Mouse (Mus musculus) kidney, adult 2 months (tissue): ENCODE results near the gene Slc23a4.

ENCODE experiments used
- CTCF ChIP-seq: fragments of 200-500 bp; conservative IDR thresholded peaks from 2 replicates; pipeline ENCODE4 v1.5.1; 2011; ENCODE audit warnings: low read depth, mild to moderate bottlenecking, control low read depth, low read length, moderate library complexity, mixed read lengths; ENCODE audit not compliant: insufficient read depth, insufficient read length
- POLR2A ChIP-seq: fragments of 200-500 bp; IDR thresholded peaks from one replicate; pipeline ENCODE4 v1.6.1; 2011; ENCODE audit warnings: low read depth, low read length, control low read depth

- TF ChIP-seq POLR2A (no peak), CTCF (no peak)
These were observed 39.7 kb downstream of the Slc23a4 start for GRCm38 (mm10) chr6:34948461-34948860.
